In the genomic region with DNA sequence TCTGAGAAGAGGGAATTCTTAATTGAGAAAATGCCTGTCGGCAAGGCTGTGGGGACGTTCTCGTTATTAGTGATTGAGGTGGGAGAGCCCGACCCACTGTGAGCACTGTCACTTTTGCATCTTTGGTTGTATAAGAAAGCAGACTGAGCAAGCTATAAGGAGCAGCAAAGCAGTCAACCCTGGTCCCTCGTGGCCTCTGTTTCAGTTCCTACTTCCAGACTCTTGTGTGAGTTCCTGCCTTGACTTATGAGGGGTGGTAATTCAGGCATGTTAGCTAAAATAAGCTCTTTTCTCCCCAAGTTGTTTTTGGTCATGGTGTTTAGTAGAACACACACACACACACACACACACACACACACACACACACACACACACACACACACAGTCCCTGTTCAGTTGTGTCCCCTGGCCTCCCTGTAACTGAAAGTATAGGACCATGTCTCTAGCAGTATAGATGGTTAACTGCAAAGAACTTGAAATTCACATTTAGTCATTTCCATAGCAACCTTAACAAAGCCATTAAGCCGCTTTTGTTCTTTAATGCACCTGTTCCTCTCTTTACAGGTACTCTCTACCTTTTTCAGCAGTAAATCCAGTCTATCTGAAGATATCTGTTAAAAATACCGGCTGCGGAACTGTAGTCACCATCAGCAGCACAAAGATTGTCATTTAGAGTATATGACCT, we compare ENCODE assay signal across 15 mouse cellular contexts.
"Had no signal": no experiment of that assay in that cellular context is flagged by ENCODE, and none has a peak within 500 bp of the region (broad histone marks: within the 10 kb centered on the region; RNA-seq: fewer than 3 reads in every experiment).

No protein-coding gene starts in this region.

- H3K4me1 ChIP-seq: megakaryocyte, embryonic 14.5 days; midbrain, embryonic 15.5 days had no signal

- H3K36me3 ChIP-seq: limb, embryonic 10.5 days; midbrain, embryonic 15.5 days; neural tube, embryonic 12.5 days had no signal

- H3K4me2 ChIP-seq: liver, embryonic 11.5 days; lung, embryonic 14.5 days; midbrain, embryonic 11.5 days; midbrain, embryonic 15.5 days; neural tube, embryonic 12.5 days had no signal

- H3K9ac ChIP-seq: lung, embryonic 14.5 days; midbrain, embryonic 15.5 days; neural tube, embryonic 12.5 days had no signal

- H3K27me3 ChIP-seq: midbrain, embryonic 15.5 days; neural tube, embryonic 12.5 days had no signal

- H3K4me3 ChIP-seq: left cerebral cortex, adult 2 months; limb, embryonic 10.5 days; megakaryocyte, embryonic 14.5 days; midbrain, embryonic 15.5 days; neural tube, embryonic 12.5 days had no signal

- H3K27ac ChIP-seq: left cerebral cortex, adult 2 months; limb, embryonic 10.5 days; midbrain, embryonic 15.5 days; neural tube, embryonic 12.5 days had no signal

- DNase-seq: kidney, postnatal 10 days; lung, embryonic 14.5 days; lung, postnatal 10 days; lung, postnatal 4 days; right cerebral cortex, postnatal 14 days; thymus, adult 18-20 months; thymus, postnatal 14 days had no signal

- ATAC-seq: intestine, embryonic 16.5 days; midbrain, embryonic 15.5 days had no signal

- H3K9me3 ChIP-seq: limb, embryonic 10.5 days; megakaryocyte, embryonic 14.5 days; midbrain, embryonic 15.5 days; neural tube, embryonic 12.5 days had no signal
